Mouse (Mus musculus): Measurements from ENCODE around the gene Cd300lf. TPM values are rescaled to one million over a fixed set of nuclear protein-coding genes. Genes with fewer than 3 reads are reported as not detected.

Gene Cd300lf
- total and polyA plus RNA-seq, 3 experiments: 15.5 to 36.9 (median 35.3) TPM

DNA sequence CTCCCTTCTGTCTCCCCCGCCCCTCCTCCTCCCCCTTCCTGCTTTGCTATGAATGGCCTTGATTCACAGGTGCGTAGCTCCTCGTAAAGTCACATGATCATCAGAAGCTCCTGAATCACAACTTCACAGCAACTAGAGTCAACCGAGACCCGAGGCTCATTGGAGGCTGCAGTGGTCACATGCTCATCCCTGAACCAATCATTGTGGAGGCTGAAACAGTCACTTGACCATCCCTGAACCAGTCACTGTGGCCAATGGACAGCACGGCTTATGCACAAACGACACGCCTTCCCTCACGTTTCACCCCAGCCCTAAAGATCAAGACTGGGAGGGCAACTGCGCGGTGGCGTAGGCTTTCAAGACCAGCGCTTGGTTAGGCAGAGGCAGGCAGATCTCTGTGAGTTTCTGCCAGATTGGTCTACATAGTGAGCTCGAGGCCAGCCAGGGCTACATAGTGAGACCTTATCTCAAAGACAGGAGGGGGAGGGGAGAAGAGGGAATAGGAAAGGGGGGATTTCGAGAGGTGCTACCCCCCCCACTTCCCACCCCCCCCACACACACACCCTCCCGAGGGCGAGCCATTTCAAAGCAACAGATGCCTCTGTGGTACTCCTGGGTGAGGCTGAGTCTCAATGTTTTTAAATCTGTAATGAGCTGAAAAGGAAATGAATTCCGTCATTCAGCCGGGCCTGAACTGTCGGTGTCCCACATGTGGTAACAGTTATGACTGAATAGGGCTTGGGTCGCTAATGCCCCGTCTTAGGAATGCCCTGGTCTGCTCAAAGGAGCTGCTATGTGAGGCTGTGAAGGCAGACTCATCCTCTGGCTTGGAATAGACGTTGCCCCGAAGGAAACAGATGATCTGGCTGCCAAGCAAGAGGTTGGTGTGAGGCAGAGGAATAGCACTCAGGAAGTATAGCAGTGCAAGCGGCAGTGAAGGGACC, 30.1 kb downstream of the Cd300lf start:
- dilution Hi-C loops (cut with MboI; ENCODE audit: extremely low pct_ligation_motif_present, extremely low pct_unique_long_range_greater_than_20kb, low sequenced_read_pairs): no loop called here

DNA sequence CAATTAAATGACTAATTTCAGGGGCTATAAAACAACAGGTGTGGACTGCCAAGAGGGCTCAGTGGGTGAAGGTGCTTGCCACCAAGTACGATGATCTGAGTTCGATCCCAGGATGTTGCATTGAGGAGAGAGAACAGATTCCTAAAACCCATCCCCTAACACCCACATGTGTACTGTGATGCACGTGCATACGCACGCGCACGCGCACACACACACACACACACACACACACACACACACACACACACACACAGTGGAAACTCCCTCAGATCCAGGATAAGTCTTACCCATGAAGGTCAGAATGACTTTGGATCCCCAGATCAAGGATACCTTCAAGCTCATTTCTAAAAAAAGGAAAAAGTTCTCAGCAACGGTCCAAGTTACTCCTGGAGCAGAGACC, 31.7 kb downstream of the Cd300lf start:
- H3K9me3 ChIP-seq (replicated peaks; ENCODE audit: low read length): peaks cover 8% of the 10 kb centered on the region
- no peak for DNase-seq (ENCODE audit: extremely low read depth)
- no peaks in the 10 kb centered on the region for H3K36me3 ChIP-seq (replicated peaks in 1 of 2; ENCODE audit: control insufficient read depth in 1 of 2, insufficient read depth in 1 of 2, low read length in 1 of 2)
- no peak overlapping the region for H3K9ac ChIP-seq (ENCODE audit: insufficient read depth, low read depth)
- peaks cover 51 to 94% of the 10 kb centered on the region in 2 experiments for H3K4me1 ChIP-seq (ENCODE audit: control insufficient read depth in 1 of 2, insufficient read depth in 2 of 2)
- dilution Hi-C loops (cut with MboI; ENCODE audit: extremely low pct_ligation_motif_present, extremely low pct_unique_long_range_greater_than_20kb, low sequenced_read_pairs): no loop called here
- H3K27me3 ChIP-seq (replicated peaks): no peaks in the 10 kb centered on the region
- no peaks in the 10 kb centered on the region for H3K79me2 ChIP-seq (replicated peaks; ENCODE audit: control insufficient read depth, extremely low read depth, insufficient read depth, poor library complexity, severe bottlenecking)
- no peak overlapping the region for H3K4me2 ChIP-seq (ENCODE audit: insufficient read depth, low read depth, poor library complexity, severe bottlenecking)
- TF ChIP-seq SMC3 (IDR thresholded peaks at IDR 0.05; ENCODE audit: low read depth, low read length) (no peak), TBP (conservative IDR thresholded peaks at IDR 0.05; ENCODE audit: low read depth, low read length) (peak; percentile 2; the same call in 1 of the 2 replicates), MAFK (IDR thresholded peaks at IDR 0.05; ENCODE audit: insufficient replicate concordance, low read length) (no peak), MAX (IDR thresholded peaks at IDR 0.05; ENCODE audit: low read length) (no peak), NELFE (IDR thresholded peaks at IDR 0.05; ENCODE audit: low read depth, low read length) (no peak; the same call in 1 of the 2 replicates), RAD21 (IDR thresholded peaks at IDR 0.05; ENCODE audit: low read depth, low read length) (no peak), PAX5 (IDR thresholded peaks at IDR 0.05; ENCODE audit: low read length) (no peak), USF2 (conservative IDR thresholded peaks at IDR 0.05; ENCODE audit: low read depth, low read length) (no peak), UBTF (IDR thresholded peaks at IDR 0.05; ENCODE audit: low read depth, low read length) (no peak), MYC (IDR thresholded peaks at IDR 0.05; ENCODE audit: low read depth, low read length) (no peak), MEF2A (IDR thresholded peaks at IDR 0.05; ENCODE audit: borderline replicate concordance, low read depth, low read length) (no peak), HCFC1 (IDR thresholded peaks at IDR 0.05; ENCODE audit: low read depth, low read length) (peak; percentile 7; the same call in 1 of the 2 replicates), JUN (IDR thresholded peaks at IDR 0.05; ENCODE audit: insufficient read depth, low read depth, low read length) (no peak; the same call in 1 of the 2 replicates), POLR2AphosphoS2 (IDR thresholded peaks at IDR 0.05; ENCODE audit: low read depth, low read length) (no peak), ETS1 (conservative IDR thresholded peaks at IDR 0.05; ENCODE audit: low read depth, low read length) (0 out of 2 replicates have a peak, but pooled peaks have one; percentile 2), USF1 (IDR thresholded peaks at IDR 0.05; ENCODE audit: low read depth, low read length) (no peak), ZC3H11A (IDR thresholded peaks at IDR 0.05; ENCODE audit: low read depth, low read length) (no peak), NRF1 (IDR thresholded peaks at IDR 0.05; ENCODE audit: low read depth, low read length) (0 out of 2 replicates have a peak, but pooled peaks have one; percentile 7), IRF4 (IDR thresholded peaks at IDR 0.05; ENCODE audit: low read depth, low read length) (0 out of 2 replicates have a peak, but pooled peaks have one; percentile 22), POLR2A (IDR thresholded peaks at IDR 0.05; ENCODE audit: low read depth, low read length) (0 out of 2 replicates have a peak, but pooled peaks have one; percentile 8), CTCF (conservative IDR thresholded peaks at IDR 0.05 in 1 of 2, IDR thresholded peaks at IDR 0.05 in 1 of 2; ENCODE audit: low read depth in 2 of 2, low read length in 2 of 2) (no peak), CHD2 (IDR thresholded peaks at IDR 0.05; ENCODE audit: low read length) (no peak), GABPA (IDR thresholded peaks at IDR 0.05; ENCODE audit: insufficient replicate concordance, low read depth, low read length) (no peak), MXI1 (IDR thresholded peaks at IDR 0.05; ENCODE audit: low read depth, low read length) (0 out of 2 replicates have a peak, but pooled peaks have one; percentile 16), RCOR1 (conservative IDR thresholded peaks at IDR 0.05; ENCODE audit: low read depth, low read length) (no peak), EP300 (IDR thresholded peaks at IDR 0.05; ENCODE audit: low read length) (peak; percentile 2; the same call in 1 of the 2 replicates), BHLHE40 (IDR thresholded peaks at IDR 0.05; ENCODE audit: low read depth, low read length) (peak; percentile 90), ZNF384 (IDR thresholded peaks at IDR 0.05; ENCODE audit: low read depth, low read length) (no peak), CHD1 (IDR thresholded peaks at IDR 0.05; ENCODE audit: low read depth, low read length) (0 out of 2 replicates have a peak, but pooled peaks have one; percentile 16)
- H3K27ac ChIP-seq (ENCODE audit: insufficient read depth, low read depth): peak overlapping the region; percentile 85
- peak overlapping the region in 1 of 3 experiments; percentile 18 for H3K4me3 ChIP-seq (replicated peaks in 1 of 3; ENCODE audit: low read depth in 2 of 3, low read length in 2 of 3, poor library complexity in 1 of 3)
- in situ Hi-C loops (cut with MboI; ENCODE audit: low pct_ligation_motif_present, low pct_unique_long_range_greater_than_20kb, low sequenced_read_pairs): no loop called here

More for the DNA sequence above, 30.1 kb downstream of the Cd300lf start:
- no peak for DNase-seq (ENCODE audit: extremely low read depth)
- peaks cover 56 to 95% of the 10 kb centered on the region in 2 experiments for H3K4me1 ChIP-seq (ENCODE audit: control insufficient read depth in 1 of 2, insufficient read depth in 2 of 2)
- peaks cover 8% of the 10 kb centered on the region for H3K9me3 ChIP-seq (replicated peaks; ENCODE audit: low read length)
- in situ Hi-C loops (cut with MboI; ENCODE audit: low pct_ligation_motif_present, low pct_unique_long_range_greater_than_20kb, low sequenced_read_pairs): no loop called here
- no peak overlapping the region for H3K4me3 ChIP-seq (replicated peaks in 1 of 3; ENCODE audit: low read depth in 2 of 3, low read length in 2 of 3, poor library complexity in 1 of 3)
- H3K27me3 ChIP-seq (replicated peaks): no peaks in the 10 kb centered on the region
- H3K4me2 ChIP-seq (ENCODE audit: insufficient read depth, low read depth, poor library complexity, severe bottlenecking): no peak overlapping the region
- no peaks in the 10 kb centered on the region for H3K79me2 ChIP-seq (replicated peaks; ENCODE audit: control insufficient read depth, extremely low read depth, insufficient read depth, poor library complexity, severe bottlenecking)
- peak; percentile 67 for TF ChIP-seq USF2 (conservative IDR thresholded peaks at IDR 0.05; ENCODE audit: low read depth, low read length)
- no peak for TF ChIP-seq POLR2AphosphoS2 (IDR thresholded peaks at IDR 0.05; ENCODE audit: low read depth, low read length)
- peak; percentile 65 for TF ChIP-seq USF1 (IDR thresholded peaks at IDR 0.05; ENCODE audit: low read depth, low read length)
- no peak for TF ChIP-seq SIN3A (IDR thresholded peaks at IDR 0.05; ENCODE audit: low read length)
- no peak for TF ChIP-seq GABPA (IDR thresholded peaks at IDR 0.05; ENCODE audit: insufficient replicate concordance, low read depth, low read length)
- H3K27ac ChIP-seq (ENCODE audit: insufficient read depth, low read depth): peak overlapping the region; percentile 47
- H3K36me3 ChIP-seq (replicated peaks in 1 of 2; ENCODE audit: control insufficient read depth in 1 of 2, insufficient read depth in 1 of 2, low read length in 1 of 2): no peaks in the 10 kb centered on the region
- H3K9ac ChIP-seq (ENCODE audit: insufficient read depth, low read depth): no peak overlapping the region
